In genomic region chr11:40216391-40216790, GRCm38 (mm10) we compare ENCODE assay signal across 19 mouse cellular contexts.
A peak's percentile ranks its signal among the peaks of the same experiment; 100 is the strongest.
DNase-seq lines count a peak whose midpoint lies in the region; ATAC-seq and TF ChIP-seq lines count a peak whose summit lies in the region.
"Had no signal": no experiment of that assay in that cellular context is flagged by ENCODE, and none has a peak within 500 bp of the region (broad histone marks: within the 10 kb centered on the region; RNA-seq: fewer than 3 reads in every experiment).

No protein-coding gene starts in this region.

- H3K4me3 ChIP-seq in forebrain, embryonic 12.5 days (replicated peaks), result no peak overlapping the region
- H3K4me3 ChIP-seq in forebrain, embryonic 13.5 days, result no peak overlapping the region
- H3K4me3 ChIP-seq in limb, embryonic 11.5 days (ENCODE audit: low read depth, low read length), result no peak overlapping the region
- no peak overlapping the region for H3K4me3 ChIP-seq in limb, embryonic 10.5 days
- H3K4me3 ChIP-seq in midbrain, embryonic 12.5 days, result no peak overlapping the region
- no peak overlapping the region for H3K4me3 ChIP-seq in midbrain, postnatal 0 days (ENCODE audit: low read depth, low read length)
- H3K4me3 ChIP-seq in embryonic facial prominence, embryonic 12.5 days, result no peak overlapping the region
- H3K4me3 ChIP-seq: embryonic facial prominence, embryonic 15.5 days; erythroblast, embryonic 14.5 days; forebrain, embryonic 10.5 days; heart, embryonic 12.5 days; hindbrain, embryonic 10.5 days had no signal

- H3K9ac ChIP-seq in forebrain, embryonic 12.5 days, result no peak overlapping the region
- no peak overlapping the region for H3K9ac ChIP-seq in forebrain, embryonic 13.5 days
- no peak overlapping the region for H3K9ac ChIP-seq in limb, embryonic 11.5 days (ENCODE audit: low read length)
- no peak overlapping the region for H3K9ac ChIP-seq in midbrain, embryonic 12.5 days (replicated peaks)
- no peak overlapping the region for H3K9ac ChIP-seq in midbrain, postnatal 0 days (replicated peaks; ENCODE audit: low read length, poor library complexity, severe bottlenecking)
- H3K9ac ChIP-seq in embryonic facial prominence, embryonic 12.5 days, result no peak overlapping the region
- H3K9ac ChIP-seq: embryonic facial prominence, embryonic 15.5 days; heart, embryonic 12.5 days had no signal

- H3K36me3 ChIP-seq in forebrain, embryonic 12.5 days (replicated peaks), result no peaks in the 10 kb centered on the region
- no peaks in the 10 kb centered on the region for H3K36me3 ChIP-seq in forebrain, embryonic 13.5 days (ENCODE audit: poor library complexity, severe bottlenecking)
- no peaks in the 10 kb centered on the region for H3K36me3 ChIP-seq in limb, embryonic 11.5 days (ENCODE audit: control insufficient read depth, insufficient read depth, low read length)
- no peaks in the 10 kb centered on the region for H3K36me3 ChIP-seq in limb, embryonic 10.5 days
- H3K36me3 ChIP-seq in midbrain, embryonic 12.5 days, result no peaks in the 10 kb centered on the region
- H3K36me3 ChIP-seq in midbrain, postnatal 0 days (ENCODE audit: insufficient read depth, low read length), result no peaks in the 10 kb centered on the region
- H3K36me3 ChIP-seq in embryonic facial prominence, embryonic 12.5 days, result no peaks in the 10 kb centered on the region
- H3K36me3 ChIP-seq: embryonic facial prominence, embryonic 15.5 days; forebrain, embryonic 10.5 days; heart, embryonic 12.5 days; hindbrain, embryonic 10.5 days had no signal

- WGBS in forebrain, embryonic 12.5 days, result 60% methylated on average over 8 of the region's 8 CpGs
- 60% methylated on average over 8 of the region's 8 CpGs for WGBS in forebrain, embryonic 13.5 days
- 61% methylated on average over 8 of the region's 8 CpGs for WGBS in limb, embryonic 11.5 days
- 49% methylated on average over 8 of the region's 8 CpGs for WGBS in limb, embryonic 10.5 days
- WGBS in midbrain, embryonic 12.5 days, result 69% methylated on average over 8 of the region's 8 CpGs
- WGBS in midbrain, postnatal 0 days, result 64% methylated on average over 8 of the region's 8 CpGs
- 50% methylated on average over 8 of the region's 8 CpGs for WGBS in embryonic facial prominence, embryonic 12.5 days

- no peaks in the 10 kb centered on the region for H3K27me3 ChIP-seq in forebrain, embryonic 12.5 days
- no peaks in the 10 kb centered on the region for H3K27me3 ChIP-seq in forebrain, embryonic 13.5 days
- H3K27me3 ChIP-seq in limb, embryonic 11.5 days (ENCODE audit: control insufficient read depth, insufficient read depth, low read length), result no peaks in the 10 kb centered on the region
- no peaks in the 10 kb centered on the region for H3K27me3 ChIP-seq in limb, embryonic 10.5 days (ENCODE audit: low read depth, poor library complexity, severe bottlenecking)
- no peaks in the 10 kb centered on the region for H3K27me3 ChIP-seq in midbrain, embryonic 12.5 days
- H3K27me3 ChIP-seq in midbrain, postnatal 0 days (ENCODE audit: insufficient read depth, low read length), result no peaks in the 10 kb centered on the region
- H3K27me3 ChIP-seq in embryonic facial prominence, embryonic 12.5 days, result no peaks in the 10 kb centered on the region
- H3K27me3 ChIP-seq: embryonic facial prominence, embryonic 15.5 days; heart, embryonic 12.5 days had no signal

- DNase-seq in limb, embryonic 11.5 days (ENCODE audit: low spot score), result no peak
- no peak for DNase-seq in limb, embryonic 10.5 days (ENCODE audit: low spot score)
- DNase-seq in midbrain, postnatal 0 days (ENCODE audit: low spot score), result no peak
- DNase-seq: adrenal gland, postnatal 10 days; cerebellum, adult 11 months; cerebellum, adult 8-10 months; cerebellum, postnatal 14 days; gastrocnemius, postnatal 10 days had no signal

- no peak for TF ChIP-seq CTCF in midbrain, postnatal 0 days (IDR thresholded peaks at IDR 0.05)

- 0 out of 2 replicates have a peak, but pooled peaks have one; percentile 17 for ATAC-seq in forebrain, embryonic 12.5 days (ENCODE audit: low FRiP score)
- no peak for ATAC-seq in forebrain, embryonic 13.5 days
- ATAC-seq in limb, embryonic 11.5 days (ENCODE audit: insufficient number of reproducible peaks, low FRiP score, low TSS enrichment, low read depth), result peak; percentile 54; the same call in 1 of the 2 replicates
- 0 out of 2 replicates have a peak, but pooled peaks have one; percentile 41 for ATAC-seq in midbrain, embryonic 12.5 days (ENCODE audit: low FRiP score, low read depth)
- ATAC-seq in midbrain, postnatal 0 days (ENCODE audit: low FRiP score), result no peak
- 0 out of 2 replicates have a peak, but pooled peaks have one; percentile 35 for ATAC-seq in embryonic facial prominence, embryonic 12.5 days (ENCODE audit: insufficient number of reproducible peaks, insufficient read depth, low FRiP score, low TSS enrichment)
- ATAC-seq: forebrain, embryonic 16.5 days; hindbrain, embryonic 16.5 days had no signal

- no peak overlapping the region for H3K27ac ChIP-seq in forebrain, embryonic 12.5 days
- no peak overlapping the region for H3K27ac ChIP-seq in forebrain, embryonic 13.5 days
- no peak overlapping the region for H3K27ac ChIP-seq in limb, embryonic 11.5 days (replicated peaks; ENCODE audit: low read depth, low read length)
- no peak overlapping the region for H3K27ac ChIP-seq in limb, embryonic 10.5 days
- no peak overlapping the region for H3K27ac ChIP-seq in midbrain, embryonic 12.5 days (replicated peaks)
- H3K27ac ChIP-seq in midbrain, postnatal 0 days (ENCODE audit: low read depth, low read length), result no peak overlapping the region
- no peak overlapping the region for H3K27ac ChIP-seq in embryonic facial prominence, embryonic 12.5 days
- H3K27ac ChIP-seq: embryonic facial prominence, embryonic 15.5 days; forebrain, embryonic 10.5 days; hindbrain, embryonic 10.5 days had no signal

- no peaks in the 10 kb centered on the region for H3K4me1 ChIP-seq in forebrain, embryonic 12.5 days
- no peaks in the 10 kb centered on the region for H3K4me1 ChIP-seq in forebrain, embryonic 13.5 days
- no peaks in the 10 kb centered on the region for H3K4me1 ChIP-seq in limb, embryonic 11.5 days (ENCODE audit: control insufficient read depth, insufficient read depth, low read length)
- H3K4me1 ChIP-seq in limb, embryonic 10.5 days, result peaks cover 4% of the 10 kb centered on the region; the same call in 1 of the 2 replicates
- H3K4me1 ChIP-seq in midbrain, embryonic 12.5 days, result no peaks in the 10 kb centered on the region
- no peaks in the 10 kb centered on the region for H3K4me1 ChIP-seq in midbrain, postnatal 0 days (ENCODE audit: insufficient read depth, low read length)
- no peaks in the 10 kb centered on the region for H3K4me1 ChIP-seq in embryonic facial prominence, embryonic 12.5 days
- H3K4me1 ChIP-seq: embryonic facial prominence, embryonic 15.5 days; heart, embryonic 12.5 days had no signal

- no peaks in the 10 kb centered on the region for H3K9me3 ChIP-seq in forebrain, embryonic 12.5 days
- H3K9me3 ChIP-seq in forebrain, embryonic 13.5 days (replicated peaks), result no peaks in the 10 kb centered on the region
- no peaks in the 10 kb centered on the region for H3K9me3 ChIP-seq in limb, embryonic 11.5 days (ENCODE audit: control insufficient read depth, low read length)
- no peaks in the 10 kb centered on the region for H3K9me3 ChIP-seq in limb, embryonic 10.5 days (replicated peaks)
- no peaks in the 10 kb centered on the region for H3K9me3 ChIP-seq in midbrain, embryonic 12.5 days
- no peaks in the 10 kb centered on the region for H3K9me3 ChIP-seq in midbrain, postnatal 0 days (ENCODE audit: low read length)
- no peaks in the 10 kb centered on the region for H3K9me3 ChIP-seq in embryonic facial prominence, embryonic 12.5 days
- H3K9me3 ChIP-seq: embryonic facial prominence, embryonic 15.5 days; forebrain, embryonic 10.5 days; heart, embryonic 12.5 days; hindbrain, embryonic 10.5 days had no signal

- H3K4me2 ChIP-seq in forebrain, embryonic 12.5 days, result no peak overlapping the region
- H3K4me2 ChIP-seq in forebrain, embryonic 13.5 days, result no peak overlapping the region
- H3K4me2 ChIP-seq in limb, embryonic 11.5 days (ENCODE audit: low read depth, severe bottlenecking), result no peak overlapping the region
- H3K4me2 ChIP-seq in midbrain, embryonic 12.5 days (replicated peaks), result no peak overlapping the region
- no peak overlapping the region for H3K4me2 ChIP-seq in midbrain, postnatal 0 days (ENCODE audit: low read depth, low read length, poor library complexity, severe bottlenecking)
- H3K4me2 ChIP-seq in embryonic facial prominence, embryonic 12.5 days (replicated peaks), result no peak overlapping the region
- H3K4me2 ChIP-seq: embryonic facial prominence, embryonic 15.5 days; heart, embryonic 12.5 days had no signal

Comparison
In these comparisons a context has a peak if more than half of its experiments do, and no peak if none do; other contexts are left out.
1. ATAC-seq: peak in forebrain, embryonic 12.5 days (single experiment), limb, embryonic 11.5 days (single experiment), midbrain, embryonic 12.5 days (single experiment) and embryonic facial prominence, embryonic 12.5 days (single experiment); none in forebrain, embryonic 13.5 days (single experiment) and midbrain, postnatal 0 days (single experiment).